ENCODE assay signal across 18 mouse cellular contexts in the genomic region with DNA sequence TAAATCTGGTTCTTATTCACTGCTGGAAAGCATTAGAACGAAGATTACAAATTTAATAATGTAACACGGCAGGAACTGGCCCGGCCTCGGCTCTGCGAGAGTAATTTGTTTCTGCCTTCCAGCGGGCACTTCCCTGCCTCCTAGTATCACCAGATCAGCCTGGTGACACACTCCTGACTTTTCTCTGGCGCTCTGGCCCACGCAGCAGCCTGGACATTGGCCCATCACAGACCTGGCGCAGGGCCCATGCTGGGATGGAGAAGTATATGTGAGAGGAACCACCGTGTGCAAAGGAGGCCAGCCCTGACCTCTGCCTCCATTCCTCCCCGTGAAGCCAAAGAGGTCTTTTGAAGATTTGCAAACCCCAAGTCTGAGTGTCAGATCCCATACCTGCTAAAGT. TPM values are rescaled to one million over a fixed set of nuclear protein-coding genes. Genes with fewer than 3 reads are reported as not detected.
DNase-seq lines count a peak whose midpoint lies in the region; ATAC-seq and TF ChIP-seq lines count a peak whose summit lies in the region.
"Had no signal": no experiment of that assay in that cellular context is flagged by ENCODE, and none has a peak within 500 bp of the region (broad histone marks: within the 10 kb centered on the region; RNA-seq: fewer than 3 reads in every experiment).

No protein-coding gene starts in this region.

- 50% methylated on average over 11 of the region's 11 CpGs for WGBS in embryonic facial prominence, embryonic 14.5 days
- 80% methylated on average over 11 of the region's 11 CpGs for WGBS in embryonic facial prominence, embryonic 10.5 days
- 23% methylated on average over 11 of the region's 11 CpGs for WGBS in liver, adult 2 months
- WGBS in liver, embryonic 12.5 days (ENCODE audit: insufficient replicate concordance) = 66% methylated on average over 11 of the region's 11 CpGs

- no peak overlapping the region for H3K4me3 ChIP-seq in embryonic facial prominence, embryonic 14.5 days (ENCODE audit: low read depth, low read length)
- no peak overlapping the region for H3K4me3 ChIP-seq in embryonic facial prominence, embryonic 10.5 days
- H3K4me3 ChIP-seq in liver, adult 2 months (ENCODE audit: insufficient read depth, low read depth, low read length) = no peak overlapping the region
- H3K4me3 ChIP-seq in liver, embryonic 12.5 days = no peak overlapping the region
- H3K4me3 ChIP-seq: liver, embryonic 15.5 days; midbrain, embryonic 12.5 days had no signal

- TF ChIP-seq POLR2A in liver, adult 2 months (IDR thresholded peaks at IDR 0.05; ENCODE audit: extremely low read depth, insufficient read depth, low read length) = no peak
- no peak for TF ChIP-seq POLR2A in brain, embryonic 14.5 days (IDR thresholded peaks at IDR 0.05; ENCODE audit: borderline replicate concordance, extremely low read depth, insufficient read depth, insufficient read length, poor library complexity, severe bottlenecking)

- H3K36me3 ChIP-seq in embryonic facial prominence, embryonic 14.5 days (ENCODE audit: control insufficient read depth, insufficient read depth, low read length) = no peaks in the 10 kb centered on the region
- no peaks in the 10 kb centered on the region for H3K36me3 ChIP-seq in embryonic facial prominence, embryonic 10.5 days (replicated peaks)
- no peaks in the 10 kb centered on the region for H3K36me3 ChIP-seq in liver, adult 2 months (ENCODE audit: control insufficient read depth, insufficient read depth, low read length)
- H3K36me3 ChIP-seq in liver, embryonic 12.5 days = no peaks in the 10 kb centered on the region
- H3K36me3 ChIP-seq: liver, embryonic 15.5 days; midbrain, embryonic 12.5 days had no signal

- 0 out of 2 replicates have a peak, but pooled peaks cover 3% of the 10 kb centered on the region for H3K4me1 ChIP-seq in embryonic facial prominence, embryonic 14.5 days (ENCODE audit: control insufficient read depth, insufficient read depth, low read length)
- peaks cover 12% of the 10 kb centered on the region; the same call in 1 of the 2 replicates for H3K4me1 ChIP-seq in embryonic facial prominence, embryonic 10.5 days
- H3K4me1 ChIP-seq in liver, adult 2 months (ENCODE audit: control insufficient read depth, insufficient read depth, low read length) = 0 out of 2 replicates have a peak, but pooled peaks cover 2% of the 10 kb centered on the region
- H3K4me1 ChIP-seq in liver, embryonic 12.5 days = no peaks in the 10 kb centered on the region
- H3K4me1 ChIP-seq: liver, embryonic 15.5 days; midbrain, embryonic 12.5 days had no signal

- H3K27me3 ChIP-seq in embryonic facial prominence, embryonic 14.5 days (replicated peaks; ENCODE audit: control insufficient read depth, insufficient read depth, low read length) = no peaks in the 10 kb centered on the region
- H3K27me3 ChIP-seq in embryonic facial prominence, embryonic 10.5 days (replicated peaks; ENCODE audit: low read depth, poor library complexity, severe bottlenecking) = no peaks in the 10 kb centered on the region
- H3K27me3 ChIP-seq in liver, adult 2 months (ENCODE audit: control insufficient read depth, insufficient read depth, low read length) = no peaks in the 10 kb centered on the region
- H3K27me3 ChIP-seq in liver, embryonic 12.5 days (replicated peaks) = peaks cover 5% of the 10 kb centered on the region
- H3K27me3 ChIP-seq: liver, embryonic 15.5 days; midbrain, embryonic 12.5 days had no signal

- H3K79me2 ChIP-seq in liver, adult 2 months (ENCODE audit: control insufficient read depth, insufficient read depth, low read length) = no peaks in the 10 kb centered on the region

- TF ChIP-seq CTCF in liver, adult 2 months (IDR thresholded peaks at IDR 0.05; ENCODE audit: low read depth, low read length) = no peak
- TF ChIP-seq CTCF in brain, embryonic 14.5 days (IDR thresholded peaks at IDR 0.05; ENCODE audit: borderline replicate concordance, extremely low read depth, insufficient read depth, insufficient read length) = no peak

- H3K9me3 ChIP-seq in embryonic facial prominence, embryonic 14.5 days (ENCODE audit: control insufficient read depth, low read length) = no peaks in the 10 kb centered on the region
- no peaks in the 10 kb centered on the region for H3K9me3 ChIP-seq in embryonic facial prominence, embryonic 10.5 days
- no peaks in the 10 kb centered on the region for H3K9me3 ChIP-seq in liver, embryonic 12.5 days (replicated peaks)
- H3K9me3 ChIP-seq: liver, embryonic 15.5 days; midbrain, embryonic 12.5 days had no signal

- no peak overlapping the region for H3K4me2 ChIP-seq in embryonic facial prominence, embryonic 14.5 days (ENCODE audit: low read depth, low read length)
- no peak overlapping the region for H3K4me2 ChIP-seq in liver, embryonic 12.5 days
- H3K4me2 ChIP-seq: liver, embryonic 15.5 days; midbrain, embryonic 12.5 days had no signal

- peak; percentile 52 for DNase-seq in embryonic facial prominence, embryonic 14.5 days (ENCODE audit: low spot score)
- DNase-seq in embryonic facial prominence, embryonic 10.5 days (ENCODE audit: low spot score) = no peak
- peak; percentile 7 for DNase-seq in liver, adult 2 months (ENCODE audit: extremely low read depth, low read depth, low spot score)
- peak; percentile 19 for DNase-seq in brain, embryonic 14.5 days (ENCODE audit: low read depth)
- DNase-seq in fibroblast of lung, adult 2 months (ENCODE audit: low read depth) = peak; percentile 14
- DNase-seq in embryo, embryonic 10 days (ENCODE audit: low spot score) = no peak
- DNase-seq: right cerebral cortex, postnatal 14 days had no signal

- H3K9ac ChIP-seq in embryonic facial prominence, embryonic 14.5 days (ENCODE audit: low read depth, low read length) = no peak overlapping the region
- no peak overlapping the region for H3K9ac ChIP-seq in liver, adult 2 months (ENCODE audit: low read depth, low read length)
- H3K9ac ChIP-seq in liver, embryonic 12.5 days = no peak overlapping the region
- H3K9ac ChIP-seq: liver, embryonic 15.5 days; midbrain, embryonic 12.5 days had no signal

- no peak for ATAC-seq in embryonic facial prominence, embryonic 14.5 days (ENCODE audit: low read depth)
- ATAC-seq in liver, embryonic 12.5 days = no peak
- no peak for ATAC-seq in monocyte, adult 5-6 weeks (replicated peaks; ENCODE audit: insufficient number of reproducible peaks, low FRiP score, low TSS enrichment, poor library complexity, severe bottlenecking)
- ATAC-seq: forebrain, embryonic 14.5 days had no signal

- no peak overlapping the region for H3K27ac ChIP-seq in embryonic facial prominence, embryonic 14.5 days (replicated peaks; ENCODE audit: low read depth, low read length)
- H3K27ac ChIP-seq in embryonic facial prominence, embryonic 10.5 days (replicated peaks) = no peak overlapping the region
- H3K27ac ChIP-seq in liver, adult 2 months (replicated peaks; ENCODE audit: insufficient read depth, low read depth, low read length) = no peak overlapping the region
- no peak overlapping the region for H3K27ac ChIP-seq in liver, embryonic 12.5 days
- H3K27ac ChIP-seq: kidney, postnatal 0 days; liver, embryonic 15.5 days; midbrain, embryonic 12.5 days had no signal

RNA-seq across cellular contexts. Expression of gene Rims4, which starts 15.0 kb away (rescaled TPM):
- 0.32 and 0.35 TPM in 2 replicates for polyA plus RNA-seq in embryonic facial prominence, embryonic 14.5 days (2014; fragmentation: Nextera tagmentation; extraction: Ambion mirVana)
- 0.31 and 0.65 TPM in 2 replicates for polyA plus RNA-seq in embryonic facial prominence, embryonic 10.5 days (2016; fragmentation: Nextera tagmentation; extraction: Ambion mirVana)
- 0.09 and 0.20 TPM in 2 replicates for total RNA-seq in liver, adult 2 months (2014; rRNA removed)
- 0.02 and 0.04 TPM in 2 replicates for polyA plus RNA-seq in liver, adult 2 months (2012; rRNA removed)
- polyA plus RNA-seq in liver, embryonic 12.5 days (2016; fragmentation: Nextera tagmentation; extraction: Ambion mirVana) = 0.07 and 0.11 TPM in 2 replicates
- polyA plus RNA-seq in brain, embryonic 14.5 days (2012; rRNA removed) = 5.6 and 13.4 TPM in 2 replicates
- total RNA-seq in monocyte, adult 5-6 weeks (2017) = not detected in 3 replicates
- total RNA-seq: granulocyte monocyte progenitor cell, adult 5-6 weeks had no signal

RNA-seq across cellular contexts. Expression of gene Kcnk15, which starts 50.0 kb away (rescaled TPM):
- not detected in 2 replicates for polyA plus RNA-seq in embryonic facial prominence, embryonic 14.5 days (2014; fragmentation: Nextera tagmentation; extraction: Ambion mirVana)
- not detected in 2 replicates for polyA plus RNA-seq in embryonic facial prominence, embryonic 10.5 days (2016; fragmentation: Nextera tagmentation; extraction: Ambion mirVana)
- total RNA-seq in liver, adult 2 months (2014; rRNA removed) = not detected in 2 replicates
- polyA plus RNA-seq in liver, adult 2 months (2012; rRNA removed) = not detected in 2 replicates
- polyA plus RNA-seq in liver, embryonic 12.5 days (2016; fragmentation: Nextera tagmentation; extraction: Ambion mirVana) = not detected in 2 replicates
- 0.03 and 0.08 TPM in 2 replicates for polyA plus RNA-seq in brain, embryonic 14.5 days (2012; rRNA removed)
- total RNA-seq in monocyte, adult 5-6 weeks (2017) = not detected in 3 replicates
- total RNA-seq: ES-E14; granulocyte monocyte progenitor cell, adult 5-6 weeks; layer of hippocampus, postnatal 25 days had no signal
- polyA plus RNA-seq: forebrain, embryonic 14.5 days; kidney, postnatal 0 days; liver, embryonic 15.5 days; midbrain, embryonic 12.5 days; stomach, embryonic 16.5 days; urinary bladder, adult 2 months had no signal

Comparison
In these comparisons a context has a peak if more than half of its experiments do, and no peak if none do; other contexts are left out.
1. DNase-seq: peak in embryonic facial prominence, embryonic 14.5 days (single experiment), liver, adult 2 months (single experiment), brain, embryonic 14.5 days (single experiment) and fibroblast of lung, adult 2 months (single experiment); none in embryonic facial prominence, embryonic 10.5 days (single experiment) and embryo, embryonic 10 days (single experiment).